Mouse (Mus musculus) limb, embryonic 14.5 days (tissue): ENCODE measurements around the gene Gins2. TPM values are rescaled to one million over a fixed set of nuclear protein-coding genes. Genes with fewer than 3 reads are reported as not detected.

Experiments used
- ATAC-seq: fragments of 200-750 bp; cut with Nextera tagmentation; 2 replicates; pipeline ENCODE4 v1.8.0; 2017; ENCODE audit warnings: low read depth, moderate number of reproducible peaks, moderate TSS enrichment; ENCODE audit not compliant: low FRiP score
- DNase-seq: peaks from one replicate; pipeline ENCODE4 v3.0.0-alpha.2; 2015; ENCODE audit warnings: low spot score
- H3K27ac ChIP-seq: fragments of 300-500 bp; sonication (generic); replicated peaks from 2 replicates; pipeline ENCODE4 v1.5.1; 2014; ENCODE audit warnings: low read depth, mild to moderate bottlenecking, low read length, moderate library complexity, mixed read lengths
- H3K27me3 ChIP-seq: fragments of 300-500 bp; sonication (generic); 2 replicates; pipeline ENCODE4 v1.6.1; 2014; ENCODE audit warnings: low read length, mixed read lengths; ENCODE audit not compliant: control insufficient read depth, insufficient read depth
- H3K36me3 ChIP-seq: fragments of 300-500 bp; sonication (generic); 2 replicates; pipeline ENCODE4 v1.6.1; 2014; ENCODE audit warnings: mild to moderate bottlenecking, low read length, moderate library complexity, mixed read lengths; ENCODE audit not compliant: control insufficient read depth, insufficient read depth
- H3K4me1 ChIP-seq: fragments of 300-500 bp; sonication (generic); 2 replicates; pipeline ENCODE4 v1.6.1; 2014; ENCODE audit warnings: antibody characterized with exemption, low read length, mixed read lengths; ENCODE audit not compliant: control insufficient read depth, insufficient read depth
- H3K4me2 ChIP-seq: fragments of 300-500 bp; sonication (generic); replicated peaks from 2 replicates; pipeline ENCODE4 v1.6.1; 2014; ENCODE audit warnings: low read depth, mild to moderate bottlenecking, low read length, moderate library complexity; ENCODE audit not compliant: severe bottlenecking
- H3K4me3 ChIP-seq: fragments of 300-500 bp; sonication (generic); replicated peaks from 2 replicates; pipeline ENCODE4 v1.5.1; 2014; ENCODE audit warnings: low read length
- H3K9ac ChIP-seq: fragments of 300-500 bp; sonication (generic); 2 replicates; pipeline ENCODE4 v1.6.1; 2014; ENCODE audit warnings: mild to moderate bottlenecking, low read depth, low read length, moderate library complexity; ENCODE audit not compliant: severe bottlenecking
- H3K9me3 ChIP-seq: fragments of 300-500 bp; sonication (generic); 2 replicates; pipeline ENCODE4 v1.6.1; 2016; ENCODE audit warnings: low read length; ENCODE audit not compliant: control insufficient read depth
- POLR2A ChIP-seq: fragments of 200-500 bp; IDR thresholded peaks from 2 replicates; pipeline ENCODE4 v1.8.0; 2012; ENCODE audit warnings: inconsistent platforms, mild to moderate bottlenecking, moderate library complexity, borderline replicate concordance; ENCODE audit not compliant: insufficient read depth, insufficient read length; ENCODE audit errors: extremely low read depth
- WGBS: fragments of 180-500 bp; shearing (Covaris S2); extraction: QIAGEN DNeasy Blood & Tissue Kit; methylation state at CpG from one replicate; pipeline ENCODE4 v1.1.7; 2014; 5-methylcytosine and 5-hydroxymethylcytosine counted together
- microRNA-seq: library from miRNA; unstranded; fragments of <30 nt; microRNA quantifications from one replicate; pipeline ENCODE4, GENCODE M21; 2016
- polyA plus RNA-seq, 2 experiments: library from polyadenylated mRNA; depleted of rRNA in 1 of 2; stranded (reverse) in 1 of 2; unstranded in 1 of 2; fragments of >200 nt; fragmentation: Nextera tagmentation in 1 of 2; extraction: Ambion mirVana in 1 of 2; gene quantifications; 2 replicates each; pipeline versions ENCODE4 v1.2.1 to v1.2.3; 2012 to 2014

The Gins2 gene
- polyA plus RNA-seq, 2 experiments: 72.3 to 107 TPM

DNA sequence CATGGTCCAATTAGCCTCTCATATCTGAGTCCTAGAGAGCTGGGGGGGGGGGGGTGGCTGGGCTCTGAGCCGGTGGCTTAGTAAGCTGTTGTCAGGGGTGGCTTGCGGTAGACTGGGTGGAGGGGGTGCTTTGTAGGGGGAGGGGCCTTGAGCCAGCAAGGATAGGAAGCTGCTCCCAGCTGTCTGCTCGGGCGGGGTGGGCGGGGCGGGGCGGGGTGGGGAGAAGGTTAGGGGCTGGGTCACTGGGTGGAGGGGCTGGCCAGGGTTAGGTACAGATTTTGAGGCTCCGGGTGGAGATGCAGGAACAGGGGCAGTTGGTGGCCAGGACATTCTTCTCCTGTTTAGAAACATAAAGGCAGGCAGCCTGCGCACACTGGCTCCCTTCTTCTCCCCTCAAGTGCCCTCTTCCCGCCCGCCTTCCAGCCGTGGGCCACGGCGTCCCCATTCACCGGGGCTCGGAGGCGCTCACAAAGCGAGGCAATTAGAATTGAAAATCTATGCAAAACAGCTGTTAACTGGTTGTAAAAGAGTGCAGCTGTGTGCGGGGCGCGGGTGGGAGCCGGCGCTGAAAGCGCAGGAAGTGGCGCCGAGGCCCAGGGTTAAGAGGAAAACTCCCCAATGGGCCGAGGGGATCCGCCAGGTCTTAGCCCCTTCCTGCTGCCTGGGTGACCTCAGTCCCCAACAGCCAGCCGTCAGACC lies 56.4 kb downstream of the Gins2 start:
- Histone ChIP-seq H3K27ac (peak overlapping the region; percentile 43; the same call in 1 of the 2 replicates), H3K27me3 (no peaks in the 10 kb centered on the region), H3K9ac (peak overlapping the region; percentile 36; the same call in 1 of the 2 replicates), H3K4me1 (peaks cover 65% of the 10 kb centered on the region), H3K4me2 (peak overlapping the region; percentile 45), H3K9me3 (no peaks in the 10 kb centered on the region), H3K36me3 (no peaks in the 10 kb centered on the region), H3K4me3 (peak overlapping the region; percentile 14; the same call in 1 of the 2 replicates)
- ATAC-seq (peak; percentile 38), DNase-seq (no peak)
- no peak for TF ChIP-seq POLR2A
- under 1% methylated on average over 28 of the region's 29 CpGs for WGBS

DNA sequence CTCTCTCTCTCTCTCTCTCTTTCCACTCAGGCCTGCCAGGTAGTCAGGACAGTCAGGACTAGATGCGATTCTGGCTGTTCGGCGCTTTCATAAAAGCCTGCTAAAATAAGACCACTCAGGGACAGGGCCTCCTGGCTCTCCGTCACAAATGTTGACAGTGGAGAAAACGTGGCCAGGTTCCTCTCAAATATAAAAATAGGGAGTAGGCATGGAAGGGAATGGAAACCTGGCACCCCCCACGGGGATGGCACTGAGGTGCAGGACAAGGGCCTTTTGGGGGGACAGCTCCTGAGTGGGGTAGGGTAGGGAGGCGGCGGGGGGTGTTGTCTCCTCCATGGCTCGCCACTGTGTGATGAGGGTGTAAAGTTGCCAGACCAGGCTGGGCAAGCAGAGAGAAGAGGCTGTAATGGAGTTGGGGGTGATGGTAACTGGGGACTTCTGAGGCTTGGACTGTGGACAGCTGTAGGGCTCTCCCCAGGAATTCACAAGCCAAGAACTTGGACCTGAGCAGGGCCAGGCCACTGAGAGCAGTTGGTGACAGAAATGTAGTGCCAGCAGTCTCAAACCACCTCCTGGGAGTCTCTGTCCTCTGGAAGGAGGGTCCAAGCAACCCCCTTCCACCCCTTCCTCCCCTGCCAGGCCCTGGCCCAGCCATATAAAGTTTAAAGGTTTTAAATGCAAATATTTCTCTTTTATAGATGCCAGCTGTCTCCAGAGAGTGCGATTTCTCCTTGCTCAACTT lies 57.2 kb downstream of the Gins2 start:
- Histone ChIP-seq H3K36me3 (no peaks in the 10 kb centered on the region), H3K4me1 (peaks cover 65% of the 10 kb centered on the region), H3K9ac (no peak overlapping the region), H3K27me3 (no peaks in the 10 kb centered on the region), H3K4me3 (no peak overlapping the region), H3K9me3 (no peaks in the 10 kb centered on the region), H3K4me2 (peak overlapping the region; percentile 45), H3K27ac (no peak overlapping the region)
- WGBS: 32% methylated on average over 10 of the region's 10 CpGs
- no peak for DNase-seq
- no peak for TF ChIP-seq POLR2A
- ATAC-seq: peak; percentile 11; the same call in 1 of the 2 replicates

DNA sequence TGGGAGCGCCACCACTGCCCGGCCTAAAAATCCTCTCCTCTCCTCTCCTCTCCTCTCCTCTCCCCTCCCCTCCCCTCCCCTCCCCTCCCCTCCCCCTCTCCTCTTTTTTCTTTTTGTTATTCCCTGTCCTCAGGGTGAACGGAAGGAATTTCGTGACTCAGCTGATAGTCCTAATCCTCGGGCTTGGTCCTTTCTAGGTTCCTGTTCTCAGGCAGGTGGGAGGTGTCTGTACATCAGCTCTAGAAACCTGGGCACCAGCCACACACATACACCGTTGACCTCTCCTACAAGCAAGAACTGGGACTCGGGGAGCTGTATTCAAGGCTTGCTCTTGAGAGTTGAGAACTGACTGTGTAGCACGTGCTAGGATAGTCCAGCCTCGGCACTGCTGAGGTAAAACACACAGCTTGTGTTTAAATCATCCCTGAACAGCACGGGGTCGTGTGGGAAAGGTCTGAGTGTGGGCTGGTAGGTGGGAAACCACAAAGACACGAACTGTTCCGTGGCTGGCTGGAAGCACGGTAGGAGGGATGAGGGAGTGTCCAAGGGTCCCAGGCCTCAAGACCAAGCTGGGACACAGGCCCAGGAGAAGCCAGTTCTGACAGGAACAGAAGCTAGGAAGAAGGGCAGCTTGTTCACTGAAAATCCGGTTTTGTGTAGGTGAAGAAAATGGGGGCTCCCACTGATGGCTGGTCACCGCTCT lies 58.0 kb downstream of the Gins2 start:
- H3K4me2 ChIP-seq: no peak overlapping the region
- WGBS: 56% methylated on average over 16 of the region's 16 CpGs

DNA sequence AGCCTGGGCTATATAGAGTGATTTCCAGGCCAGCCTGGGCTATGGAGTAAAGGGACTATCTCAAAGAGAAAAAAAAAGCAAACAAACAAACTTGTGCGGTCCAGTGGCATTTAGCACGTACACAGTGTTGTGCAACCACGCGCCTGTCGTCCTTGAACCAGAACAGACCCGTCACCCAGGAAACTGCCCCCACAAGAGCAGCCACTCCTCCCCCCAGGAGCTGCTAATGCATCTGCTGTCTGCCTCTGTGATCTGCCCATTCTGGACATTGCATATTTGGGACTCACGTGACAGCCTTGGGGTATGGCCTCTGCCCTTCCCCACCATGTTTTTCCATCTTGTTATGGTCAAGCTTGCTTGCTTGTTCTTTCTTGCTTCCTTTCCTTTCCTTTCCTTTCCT lies 59.9 kb downstream of the Gins2 start:
- no peaks in the 10 kb centered on the region for H3K36me3 ChIP-seq
- no peak overlapping the region for H3K4me3 ChIP-seq
- WGBS: 63% methylated on average over 7 of the region's 7 CpGs
- no peak for TF ChIP-seq POLR2A
- ATAC-seq: no peak
- H3K27ac ChIP-seq: no peak overlapping the region
- H3K9me3 ChIP-seq: no peaks in the 10 kb centered on the region
- no peaks in the 10 kb centered on the region for H3K27me3 ChIP-seq
- H3K4me2 ChIP-seq: no peak overlapping the region
- no peak for DNase-seq
- no peak overlapping the region for H3K9ac ChIP-seq
- H3K4me1 ChIP-seq: peaks cover 54% of the 10 kb centered on the region

More for the DNA sequence above, 58.0 kb downstream of the Gins2 start:
- Histone ChIP-seq H3K9ac (no peak overlapping the region), H3K27ac (no peak overlapping the region), H3K4me3 (no peak overlapping the region), H3K4me1 (peaks cover 67% of the 10 kb centered on the region), H3K36me3 (no peaks in the 10 kb centered on the region), H3K27me3 (no peaks in the 10 kb centered on the region), H3K9me3 (no peaks in the 10 kb centered on the region)
- no peak for DNase-seq
- no peak for ATAC-seq
- TF ChIP-seq POLR2A: no peak

Small RNAs within 50 kb of the gene (microRNA-seq; reads per million reads assigned to microRNA genes)
- gene Mir7687: not detected

Other genes with a start within 250 kb of the Gins2 start
- 6.4 and 6.6 TPM in 2 replicates for gene 1190005I06Rik, start 58.3 kb upstream of the Gins2 start, polyA plus RNA-seq (2012; rRNA removed)
- 8.3 and 8.7 TPM in 2 replicates for gene 1190005I06Rik, start 58.3 kb upstream of the Gins2 start, polyA plus RNA-seq (2014; fragmentation: Nextera tagmentation; extraction: Ambion mirVana)
- gene Gm27021, start 78.8 kb upstream of the Gins2 start, polyA plus RNA-seq (2012; rRNA removed): 3.4 and 4.3 TPM in 2 replicates
- 2.2 and 3.0 TPM in 2 replicates for gene Gm27021, start 78.8 kb upstream of the Gins2 start, polyA plus RNA-seq (2014; fragmentation: Nextera tagmentation; extraction: Ambion mirVana)
- gene Cox4i1, start 78.9 kb upstream of the Gins2 start, polyA plus RNA-seq (2012; rRNA removed): 736 and 1,017 TPM in 2 replicates
- 948 and 964 TPM in 2 replicates for gene Cox4i1, start 78.9 kb upstream of the Gins2 start, polyA plus RNA-seq (2014; fragmentation: Nextera tagmentation; extraction: Ambion mirVana)
- gene Emc8, start 79.3 kb upstream of the Gins2 start, polyA plus RNA-seq (2012; rRNA removed): 109 and 160 TPM in 2 replicates
- 238 and 252 TPM in 2 replicates for gene Emc8, start 79.3 kb upstream of the Gins2 start, polyA plus RNA-seq (2014; fragmentation: Nextera tagmentation; extraction: Ambion mirVana)
- gene Irf8, start 147.1 kb upstream of the Gins2 start, polyA plus RNA-seq (2012; rRNA removed): 2.5 and 4.1 TPM in 2 replicates
- gene Irf8, start 147.1 kb upstream of the Gins2 start, polyA plus RNA-seq (2014; fragmentation: Nextera tagmentation; extraction: Ambion mirVana): 4.3 and 4.9 TPM in 2 replicates